Mouse (Mus musculus): ENCODE measurements around the gene Alkal2. TPM values are rescaled to one million over a fixed set of nuclear protein-coding genes. Genes with fewer than 3 reads are reported as not detected.

Gene Alkal2
- total RNA-seq (2017) = not detected in 2 replicates

DNA sequence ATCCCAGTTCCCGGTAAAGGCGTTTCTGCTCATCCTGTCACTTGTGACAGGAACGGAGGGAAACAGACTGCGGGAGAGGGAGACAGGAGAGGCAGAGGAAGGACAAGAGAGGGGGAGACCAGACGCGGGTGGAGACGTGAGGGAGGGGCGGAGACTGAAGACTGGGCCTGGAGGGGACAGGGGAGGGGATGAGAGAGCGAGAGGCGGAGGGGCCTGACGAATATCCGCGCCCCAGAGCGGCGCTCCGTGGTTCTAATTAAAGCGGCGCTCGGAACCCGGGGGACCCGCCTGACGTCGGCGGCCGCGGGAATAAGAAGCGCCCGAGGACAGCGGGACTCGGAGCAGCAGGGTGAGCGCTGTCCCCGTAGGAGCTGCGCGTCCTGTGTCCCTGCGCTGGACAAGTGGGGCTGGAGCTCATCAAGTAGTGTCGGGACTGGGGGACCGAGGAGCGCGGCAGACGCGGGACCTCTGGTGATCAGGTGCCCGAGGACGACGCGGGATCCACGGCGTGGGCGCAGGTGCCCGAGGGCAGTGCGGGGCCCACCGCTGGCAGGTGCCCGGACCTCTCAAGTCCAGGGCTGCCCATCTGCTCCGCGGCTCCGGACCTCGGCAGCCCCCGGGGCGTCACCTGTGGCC, at the start of gene Alkal2:
TSS of gene Alkal2 (plus strand) at position 337 of the 636 bp plus-strand sequence.
- peak in 1 of 2 experiments; percentile 49; a peak in 1 of 4 replicates for ATAC-seq (replicated peaks in 1 of 2; ENCODE audit: insufficient read depth in 1 of 2, low FRiP score in 2 of 2, low TSS enrichment in 1 of 2, low read depth in 1 of 2, poor library complexity in 2 of 2, severe bottlenecking in 2 of 2)

DNA sequence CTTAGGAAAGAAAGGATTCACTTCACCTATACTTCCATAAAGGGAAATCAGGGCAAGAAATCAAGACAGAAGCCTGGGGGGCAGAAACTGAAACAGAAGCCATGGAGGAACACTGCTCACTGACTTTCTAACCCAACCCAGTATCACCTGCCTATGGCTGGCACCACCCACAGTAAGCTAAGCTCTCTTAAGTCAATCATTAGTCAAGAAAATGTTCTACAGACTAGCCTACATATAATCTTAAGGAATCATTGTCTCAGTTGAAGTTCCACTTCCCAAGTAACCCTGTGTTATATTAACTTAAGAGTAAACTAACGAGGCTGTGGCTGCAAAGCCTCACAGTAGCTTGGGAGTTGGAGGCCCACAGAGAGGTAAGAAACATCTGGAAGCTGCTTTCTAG, 35.6 kb upstream of the Alkal2 start:
- ATAC-seq (replicated peaks in 1 of 2; ENCODE audit: insufficient read depth in 1 of 2, low FRiP score in 2 of 2, low TSS enrichment in 1 of 2, low read depth in 1 of 2, poor library complexity in 2 of 2, severe bottlenecking in 2 of 2) = no peak

DNA sequence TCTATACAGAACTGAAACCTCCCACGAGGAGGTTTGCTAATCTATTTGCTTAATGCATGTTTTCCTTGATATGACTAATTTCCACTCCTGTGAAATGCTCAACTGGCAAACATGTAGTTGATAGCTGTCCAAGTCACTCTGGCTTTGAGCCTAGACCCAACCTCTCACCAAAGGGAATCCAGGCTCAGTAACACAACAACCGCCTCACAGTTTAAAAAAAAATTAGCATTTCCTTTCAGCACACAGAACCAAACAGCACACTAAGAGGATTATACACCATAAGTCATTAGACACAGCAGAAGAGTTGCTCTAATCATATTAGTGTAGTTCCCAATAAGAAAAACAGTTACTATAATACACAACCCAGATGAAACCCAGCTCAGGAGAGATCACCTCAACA, 33.2 kb upstream of the Alkal2 start:
- no peak for ATAC-seq (replicated peaks in 1 of 2; ENCODE audit: insufficient read depth in 1 of 2, low FRiP score in 2 of 2, low TSS enrichment in 1 of 2, low read depth in 1 of 2, poor library complexity in 2 of 2, severe bottlenecking in 2 of 2)

DNA sequence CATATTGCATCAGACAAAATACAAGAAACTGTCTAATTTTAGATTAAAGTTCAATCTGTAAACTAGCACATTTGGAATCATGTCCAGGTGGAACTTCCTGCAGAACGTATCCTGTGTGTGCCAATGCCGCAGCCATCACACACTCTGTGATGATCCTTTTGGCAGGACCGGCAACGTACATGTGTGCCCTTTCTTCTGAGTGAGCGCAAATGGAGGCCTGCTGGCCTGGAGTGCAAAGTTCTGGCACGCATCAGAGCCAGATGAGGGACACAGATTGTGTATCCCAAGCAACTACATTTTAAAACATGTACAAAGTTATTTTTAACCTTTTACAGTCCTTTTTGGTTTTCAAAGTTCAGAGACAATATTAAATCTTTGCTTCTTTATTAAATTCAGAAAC, 32.3 kb upstream of the Alkal2 start:
- ATAC-seq (replicated peaks in 1 of 2; ENCODE audit: insufficient read depth in 1 of 2, low FRiP score in 2 of 2, low TSS enrichment in 1 of 2, low read depth in 1 of 2, poor library complexity in 2 of 2, severe bottlenecking in 2 of 2) = no peak

DNA sequence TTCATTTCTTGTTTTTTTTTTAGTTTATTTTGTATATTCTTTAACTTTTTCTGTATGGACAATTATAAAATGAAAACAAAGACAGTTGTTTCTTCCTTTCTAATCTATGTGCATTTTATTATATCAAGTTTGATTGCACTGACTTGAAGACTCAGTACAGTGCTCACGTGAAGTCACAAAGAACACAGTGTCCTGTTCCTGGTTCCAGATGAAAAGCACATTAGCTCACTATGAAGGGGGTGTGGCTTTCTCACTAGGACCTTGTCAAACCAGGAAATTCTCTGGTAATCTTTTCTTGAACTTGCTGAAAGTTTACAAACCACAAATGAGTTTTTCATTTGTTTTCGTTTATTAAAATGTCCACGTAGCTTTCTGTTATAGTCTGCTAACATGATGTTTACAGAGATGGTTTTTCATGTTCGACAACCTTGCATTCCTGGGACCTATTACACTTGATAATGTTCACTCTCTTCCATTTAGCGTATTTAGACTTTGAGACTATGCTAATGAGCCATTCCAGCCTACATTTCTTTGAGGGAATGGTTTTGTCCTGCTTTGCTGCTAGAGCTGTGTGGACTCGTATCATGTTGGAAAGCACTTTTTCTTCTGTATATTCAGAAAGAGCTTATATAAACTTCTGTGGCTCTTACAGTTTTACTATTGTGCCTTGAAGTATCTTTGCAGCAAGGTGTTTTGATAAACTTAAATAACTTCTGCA, 28.5 kb upstream of the Alkal2 start:
- no peak for ATAC-seq (replicated peaks in 1 of 2; ENCODE audit: insufficient read depth in 1 of 2, low FRiP score in 2 of 2, low TSS enrichment in 1 of 2, low read depth in 1 of 2, poor library complexity in 2 of 2, severe bottlenecking in 2 of 2)

DNA sequence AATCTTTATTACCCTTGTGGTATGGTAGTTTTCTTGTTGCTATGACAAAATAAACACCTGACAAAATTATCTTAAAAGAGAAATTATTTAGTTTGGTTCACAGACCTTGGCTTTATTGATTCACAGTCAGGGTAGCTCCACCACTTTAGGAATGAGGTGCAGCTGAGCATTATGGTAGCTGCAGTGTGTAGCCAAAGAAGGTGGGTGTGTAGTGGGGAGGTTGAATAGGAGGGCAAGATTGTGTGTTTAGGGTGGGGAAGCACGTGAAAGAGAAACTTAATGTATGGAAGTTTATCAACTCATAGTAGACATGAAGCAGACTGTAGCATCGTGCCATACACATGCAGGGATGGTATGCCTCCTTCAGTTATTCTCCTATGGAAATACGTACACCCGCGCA, 27.9 kb upstream of the Alkal2 start:
- no peak for ATAC-seq (replicated peaks in 1 of 2; ENCODE audit: insufficient read depth in 1 of 2, low FRiP score in 2 of 2, low TSS enrichment in 1 of 2, low read depth in 1 of 2, poor library complexity in 2 of 2, severe bottlenecking in 2 of 2)

DNA sequence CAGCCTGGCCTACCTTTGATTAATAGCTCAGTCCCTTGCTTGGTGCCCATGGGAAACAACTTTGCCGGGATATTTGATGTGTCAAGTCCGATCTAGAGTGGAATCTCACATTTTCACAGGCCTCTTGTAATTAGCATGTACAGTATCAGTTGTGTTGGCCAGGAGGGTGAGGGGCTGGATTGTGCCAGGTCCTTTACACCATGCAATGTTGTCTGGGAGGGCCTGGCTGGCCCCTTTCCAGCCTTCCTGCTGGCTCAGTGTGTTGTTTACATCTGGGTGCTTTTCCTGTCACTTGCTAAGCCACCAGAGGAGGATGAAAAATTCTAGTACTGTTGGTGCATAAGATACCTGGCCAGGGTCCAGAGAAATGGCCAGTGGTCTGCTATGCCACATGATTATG, 19.8 kb upstream of the Alkal2 start:
- ATAC-seq (replicated peaks in 1 of 2; ENCODE audit: insufficient read depth in 1 of 2, low FRiP score in 2 of 2, low TSS enrichment in 1 of 2, low read depth in 1 of 2, poor library complexity in 2 of 2, severe bottlenecking in 2 of 2) = no peak

DNA sequence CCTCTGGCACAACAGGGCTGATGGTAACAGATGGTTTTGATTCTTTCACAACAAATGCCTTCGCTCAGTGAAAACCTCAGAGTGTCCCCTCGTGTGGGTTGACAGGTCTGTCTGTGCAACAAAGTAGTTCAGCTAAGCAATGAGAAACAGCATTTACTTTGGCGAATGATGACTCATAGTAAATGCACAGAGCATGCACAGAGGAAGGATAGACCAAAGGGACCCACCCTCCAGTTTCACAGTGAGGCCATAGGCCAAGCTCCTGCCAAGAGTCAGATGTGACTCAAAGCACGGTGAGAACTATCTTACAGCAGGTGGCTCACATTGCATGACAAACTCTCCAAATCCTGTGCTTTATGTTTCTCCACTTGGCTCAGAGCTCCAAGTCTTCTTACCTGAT, 18.3 kb upstream of the Alkal2 start:
- no peak for ATAC-seq (replicated peaks in 1 of 2; ENCODE audit: insufficient read depth in 1 of 2, low FRiP score in 2 of 2, low TSS enrichment in 1 of 2, low read depth in 1 of 2, poor library complexity in 2 of 2, severe bottlenecking in 2 of 2)

DNA sequence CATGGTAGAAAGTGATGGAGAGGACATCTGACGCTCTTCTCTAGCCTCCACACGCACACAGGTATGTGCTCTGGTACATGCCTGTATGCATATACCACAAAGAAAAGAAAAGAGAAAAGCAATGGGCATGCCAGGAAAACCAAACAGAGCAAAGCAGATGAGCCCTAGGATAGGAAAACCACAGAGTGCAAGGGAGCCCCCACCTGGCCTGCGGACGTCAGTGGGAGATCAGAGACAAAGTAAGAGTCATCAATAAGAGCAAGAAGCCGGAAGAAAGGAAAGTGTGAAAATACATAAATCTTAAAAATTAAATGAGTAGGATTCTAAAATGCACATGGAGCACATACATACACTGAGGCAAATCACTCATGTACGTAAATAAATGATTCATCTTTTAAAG, 4.7 kb upstream of the Alkal2 start:
- no peak for ATAC-seq (replicated peaks in 1 of 2; ENCODE audit: insufficient read depth in 1 of 2, low FRiP score in 2 of 2, low TSS enrichment in 1 of 2, low read depth in 1 of 2, poor library complexity in 2 of 2, severe bottlenecking in 2 of 2)

DNA sequence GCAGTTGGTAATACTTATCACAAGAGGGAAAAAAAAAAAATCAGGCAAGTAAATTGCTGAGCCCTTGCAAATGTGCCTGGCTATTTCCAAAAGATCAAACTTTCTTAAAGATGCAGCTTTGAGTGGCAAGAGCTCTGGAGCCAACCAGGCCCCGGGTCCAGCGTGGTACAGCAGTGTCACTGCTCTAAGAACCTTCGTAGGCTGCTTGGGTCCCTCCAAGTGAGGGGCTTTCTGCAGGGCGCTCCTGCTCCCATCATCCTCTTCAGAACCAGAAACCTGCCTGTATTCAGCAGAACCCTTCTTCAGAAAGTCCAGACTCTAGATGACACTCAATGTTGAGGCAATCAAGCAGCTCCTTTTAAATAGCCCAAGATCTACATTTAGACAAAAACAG, 533 bp upstream of the Alkal2 start:
- ATAC-seq (replicated peaks in 1 of 2; ENCODE audit: insufficient read depth in 1 of 2, low FRiP score in 2 of 2, low TSS enrichment in 1 of 2, low read depth in 1 of 2, poor library complexity in 2 of 2, severe bottlenecking in 2 of 2) = no peak

DNA sequence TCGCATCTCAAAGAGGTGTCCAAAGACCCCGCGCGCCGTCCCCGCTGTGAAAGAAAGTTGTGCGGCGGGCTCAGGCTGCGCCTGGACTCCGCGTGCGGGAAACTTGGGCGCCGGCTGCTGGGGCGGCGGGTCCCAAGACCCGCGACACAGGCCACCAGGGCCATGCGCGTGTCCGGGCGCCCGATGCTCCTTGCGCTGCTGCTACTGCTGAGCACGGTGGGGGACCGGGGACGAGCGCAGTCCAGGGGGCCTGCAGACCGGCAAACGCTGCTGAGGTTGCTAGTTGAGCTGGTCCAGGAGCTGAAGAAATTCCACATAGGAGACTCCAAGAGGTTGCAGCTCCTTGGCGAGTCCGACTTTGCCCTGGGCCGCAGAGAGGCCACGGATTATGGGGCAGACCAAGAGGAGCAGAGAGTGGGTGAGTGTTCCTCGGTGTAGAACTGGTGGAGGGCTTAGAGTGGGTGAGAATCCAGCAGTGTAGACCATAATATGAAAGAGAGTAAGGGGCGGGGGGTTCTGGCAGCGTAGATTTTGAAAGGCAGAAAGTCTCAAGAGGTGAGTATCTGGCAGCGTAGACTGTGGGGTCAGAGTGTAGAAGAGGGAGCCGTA, 604 bp downstream of the Alkal2 start:
- ATAC-seq (replicated peaks in 1 of 2; ENCODE audit: insufficient read depth in 1 of 2, low FRiP score in 2 of 2, low TSS enrichment in 1 of 2, low read depth in 1 of 2, poor library complexity in 2 of 2, severe bottlenecking in 2 of 2) = no peak

DNA sequence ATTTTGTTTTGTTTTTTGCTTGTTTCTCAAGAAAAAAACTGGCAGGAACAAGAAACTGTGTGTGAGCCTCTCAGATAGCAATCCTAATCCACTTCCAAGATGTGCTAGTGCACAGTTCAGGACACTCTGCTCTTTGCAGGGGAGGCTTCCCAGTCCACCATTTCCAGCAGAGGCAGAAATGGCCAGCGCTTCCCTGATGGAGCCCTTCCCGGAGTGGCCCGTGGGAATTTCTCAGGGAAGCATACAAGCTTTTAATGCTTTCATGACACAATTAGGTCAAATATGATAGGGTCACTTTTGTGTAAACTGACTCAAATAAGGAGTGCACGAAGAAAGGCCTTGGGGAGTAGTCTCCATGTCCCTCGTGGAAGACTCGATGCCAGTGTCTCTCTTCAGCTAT, 1.8 kb downstream of the Alkal2 start:
- no peak for ATAC-seq (replicated peaks in 1 of 2; ENCODE audit: insufficient read depth in 1 of 2, low FRiP score in 2 of 2, low TSS enrichment in 1 of 2, low read depth in 1 of 2, poor library complexity in 2 of 2, severe bottlenecking in 2 of 2)

DNA sequence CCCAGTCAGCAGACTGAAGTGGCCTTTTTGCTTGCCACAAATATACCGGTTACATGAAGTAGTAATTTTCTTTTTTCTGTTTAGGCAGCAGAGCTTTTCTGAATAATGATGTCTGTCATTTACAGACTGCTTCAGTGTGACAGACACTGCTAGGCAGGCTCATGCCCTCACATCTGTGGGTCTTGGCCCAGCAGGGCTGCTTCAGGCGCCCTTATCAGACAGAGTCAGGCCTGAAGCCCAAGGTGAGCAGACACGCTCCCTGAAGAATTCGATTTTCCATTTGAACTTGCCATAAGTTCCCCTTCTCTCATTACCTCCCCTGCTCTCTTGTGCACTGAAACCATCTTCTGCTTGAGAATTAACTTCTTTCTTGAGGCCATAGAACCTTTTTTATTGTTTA, 3.9 kb downstream of the Alkal2 start:
- ATAC-seq (replicated peaks in 1 of 2; ENCODE audit: insufficient read depth in 1 of 2, low FRiP score in 2 of 2, low TSS enrichment in 1 of 2, low read depth in 1 of 2, poor library complexity in 2 of 2, severe bottlenecking in 2 of 2) = no peak

DNA sequence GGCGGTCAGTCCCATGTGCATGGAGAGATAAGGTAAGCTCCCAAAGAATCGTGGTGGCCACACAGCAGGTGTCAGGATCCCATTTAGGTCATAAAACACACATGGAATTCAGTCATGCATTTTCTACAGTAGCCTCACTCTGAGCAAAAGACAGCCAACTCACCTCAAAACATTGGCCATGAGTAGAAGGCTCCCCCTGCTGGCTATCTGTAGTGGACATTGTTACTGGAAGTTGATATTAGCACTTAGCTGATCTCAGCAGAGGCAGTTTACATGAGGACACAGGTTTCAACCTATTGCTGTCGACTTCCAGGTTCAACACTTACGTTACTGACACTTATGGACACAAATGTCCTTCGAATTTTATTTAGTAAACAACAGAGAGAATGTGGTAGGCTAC, 5.9 kb downstream of the Alkal2 start:
- peak; percentile 67 to 74; a peak in 3 of 4 replicates for ATAC-seq (replicated peaks in 1 of 2; ENCODE audit: insufficient read depth in 1 of 2, low FRiP score in 2 of 2, low TSS enrichment in 1 of 2, low read depth in 1 of 2, poor library complexity in 2 of 2, severe bottlenecking in 2 of 2)

DNA sequence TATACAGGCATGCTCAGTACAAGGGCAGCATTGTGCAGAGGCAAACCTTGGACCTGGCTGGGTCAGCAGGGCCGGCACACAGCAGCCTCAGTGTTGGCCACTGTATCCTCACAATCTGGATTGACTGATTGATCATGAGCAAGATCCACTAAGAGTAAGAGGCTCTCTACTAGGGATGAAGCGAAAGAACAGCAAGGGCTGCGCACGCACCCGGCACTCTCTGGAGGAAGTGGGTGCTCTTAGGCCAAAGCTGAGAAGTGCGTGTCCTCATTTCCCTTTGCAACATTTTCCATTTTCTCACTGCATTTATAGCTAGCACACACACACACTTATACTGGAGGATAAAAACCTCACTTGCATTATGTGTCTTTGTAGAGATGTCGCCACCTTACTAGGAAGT, 7.3 kb downstream of the Alkal2 start:
- ATAC-seq (replicated peaks in 1 of 2; ENCODE audit: insufficient read depth in 1 of 2, low FRiP score in 2 of 2, low TSS enrichment in 1 of 2, low read depth in 1 of 2, poor library complexity in 2 of 2, severe bottlenecking in 2 of 2) = no peak

DNA sequence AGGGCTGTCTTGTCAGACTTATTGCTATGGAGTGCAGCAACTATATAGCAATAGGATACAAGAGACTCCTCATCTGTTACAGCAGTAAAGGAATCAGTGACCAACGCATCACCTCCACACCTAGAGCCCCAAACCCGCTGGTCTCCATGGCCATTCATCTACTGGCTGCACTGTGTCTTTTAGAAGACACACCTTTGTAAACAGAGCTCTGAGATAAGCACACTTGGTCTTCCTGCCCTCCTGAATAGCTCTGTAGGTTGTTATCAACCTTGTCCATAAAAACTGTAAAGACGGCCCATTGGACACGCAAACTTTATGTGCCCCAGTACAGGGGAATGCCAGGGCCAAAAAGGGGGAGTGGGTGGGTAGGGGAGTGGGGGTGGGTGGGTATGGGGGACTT, 12.9 kb downstream of the Alkal2 start:
- ATAC-seq (replicated peaks in 1 of 2; ENCODE audit: insufficient read depth in 1 of 2, low FRiP score in 2 of 2, low TSS enrichment in 1 of 2, low read depth in 1 of 2, poor library complexity in 2 of 2, severe bottlenecking in 2 of 2) = no peak

DNA sequence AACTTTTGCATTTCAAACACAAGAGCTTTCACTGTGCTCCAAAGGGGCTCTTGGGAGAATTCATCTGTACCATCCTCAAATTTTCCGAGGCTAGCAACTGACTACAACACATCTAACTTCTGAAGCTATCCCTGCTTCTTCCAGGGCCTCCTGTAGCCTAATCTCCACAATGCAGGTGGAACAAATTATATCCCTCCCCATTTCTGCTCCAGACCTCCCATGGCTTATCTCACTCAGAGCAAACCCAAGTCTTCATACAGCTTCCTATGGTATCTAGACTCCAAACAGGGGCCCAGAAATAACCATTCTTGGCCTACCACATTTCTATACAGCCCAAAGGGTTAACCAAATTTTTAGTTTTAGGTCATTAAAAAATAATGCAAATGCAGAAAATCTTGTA, 24.5 kb downstream of the Alkal2 start:
- no peak for ATAC-seq (replicated peaks in 1 of 2; ENCODE audit: insufficient read depth in 1 of 2, low FRiP score in 2 of 2, low TSS enrichment in 1 of 2, low read depth in 1 of 2, poor library complexity in 2 of 2, severe bottlenecking in 2 of 2)

DNA sequence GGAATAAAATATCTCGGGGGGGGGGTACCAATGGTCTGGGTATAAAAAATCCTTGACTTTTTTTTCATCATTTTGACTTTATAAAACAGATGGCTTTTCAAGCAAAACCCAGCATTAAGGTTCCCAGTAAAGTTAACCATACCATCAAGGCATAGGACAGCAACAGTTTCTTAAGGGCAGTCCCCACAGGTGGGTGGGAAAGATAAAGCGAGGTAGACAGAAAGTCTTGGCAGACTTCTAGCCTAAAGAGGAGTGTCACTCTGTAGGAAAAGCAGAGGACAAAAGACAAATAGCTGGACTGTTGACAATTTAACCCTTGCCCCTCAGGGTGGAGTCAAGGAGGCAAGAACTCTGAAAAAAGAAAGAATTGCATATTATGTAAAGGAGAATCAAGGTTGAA, 25.8 kb downstream of the Alkal2 start:
- ATAC-seq (replicated peaks in 1 of 2; ENCODE audit: insufficient read depth in 1 of 2, low FRiP score in 2 of 2, low TSS enrichment in 1 of 2, low read depth in 1 of 2, poor library complexity in 2 of 2, severe bottlenecking in 2 of 2) = no peak

DNA sequence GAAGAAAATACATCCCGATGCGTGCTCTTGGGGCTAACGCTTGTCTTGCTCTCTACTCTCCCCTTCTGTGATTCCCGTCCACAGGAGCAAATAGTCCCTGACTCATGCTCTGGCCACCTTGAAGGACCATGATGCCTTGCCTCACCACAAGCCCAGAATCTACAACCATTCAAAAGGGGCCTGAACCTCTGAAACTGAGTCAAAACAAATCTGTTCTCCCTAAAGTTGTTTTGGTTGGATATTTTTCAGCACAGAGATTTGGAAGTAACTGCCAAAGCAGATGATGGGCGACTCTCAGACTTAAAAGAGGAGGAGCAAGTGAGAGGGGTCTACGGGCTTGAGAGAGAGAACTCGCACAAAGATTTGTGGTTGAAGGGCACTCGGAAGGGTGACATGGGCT, 26.7 kb downstream of the Alkal2 start:
- ATAC-seq (replicated peaks in 1 of 2; ENCODE audit: insufficient read depth in 1 of 2, low FRiP score in 2 of 2, low TSS enrichment in 1 of 2, low read depth in 1 of 2, poor library complexity in 2 of 2, severe bottlenecking in 2 of 2) = 0 out of 4 replicates have a peak, but pooled peaks of 1 of the 2 experiments have one; percentile 0

All from hematopoietic stem cell, adult 5-6 weeks (primary cell).